Mouse (Mus musculus) thymus, postnatal 14 days (tissue): ENCODE measurements at regions not wholly inside any gene's neighbourhood (a gene's known extent, or its start where the extent isn't known, plus 50 kb on each side); places are given as distances from the start of the nearest gene placed in this dataset.

Experiments
- DNase-seq: peaks from one replicate; pipeline ENCODE4 v3.0.0; 2021

GRCm38 (mm10) chr6:101473956-101474355, 96.3 kb upstream of the Pdzrn3 start:
- DNase-seq: no peak

- no peak for DNase-seq
Observed at GRCm38 (mm10) chr6:101473257-101473925, 95.7 kb upstream of the Pdzrn3 start.

- DNase-seq: no peak
Observed at GRCm38 (mm10) chr6:101464910-101465309, 87.2 kb upstream of the Pdzrn3 start.

GRCm38 (mm10) chr6:101463812-101464320, 86.2 kb upstream of the Pdzrn3 start:
- DNase-seq: no peak

- DNase-seq: no peak
Observed at GRCm38 (mm10) chr6:101446720-101447119, 69.0 kb upstream of the Pdzrn3 start.

- no peak for DNase-seq
Observed at GRCm38 (mm10) chr6:101446316-101446715, 68.6 kb upstream of the Pdzrn3 start.

GRCm38 (mm10) chr6:101432769-101433168, 55.1 kb upstream of the Pdzrn3 start:
- DNase-seq: no peak

GRCm38 (mm10) chr6:101429634-101430033, 51.9 kb upstream of the Pdzrn3 start:
- no peak for DNase-seq
